Mouse (Mus musculus) olfactory bulb, adult 2 months (tissue): ENCODE data around the gene Gm20422. TPM values are rescaled to one million over a fixed set of nuclear protein-coding genes. Genes with fewer than 3 reads are reported as not detected.

Experiments used
- H3K27ac ChIP-seq: fragments of 200-500 bp; 2 replicates; pipeline ENCODE4 v1.5.1; 2012; ENCODE audit warnings: low read depth, low read length; ENCODE audit not compliant: insufficient read depth
- H3K4me1 ChIP-seq: fragments of 200-500 bp; 2 replicates; pipeline ENCODE4 v1.6.1; 2012; ENCODE audit warnings: low read length; ENCODE audit not compliant: control insufficient read depth, insufficient read depth
- H3K4me3 ChIP-seq: fragments of 200-500 bp; 2 replicates; pipeline ENCODE4 v1.5.1; 2012; ENCODE audit warnings: mild to moderate bottlenecking, low read depth, low read length, moderate library complexity; ENCODE audit not compliant: insufficient read depth
- CTCF ChIP-seq: fragments of 200-500 bp; IDR thresholded peaks from 2 replicates; pipeline ENCODE4 v1.5.1; 2012; ENCODE audit warnings: low read depth, mild to moderate bottlenecking, low read length, moderate library complexity; ENCODE audit not compliant: insufficient read depth
- POLR2A ChIP-seq: fragments of 200-500 bp; IDR thresholded peaks from 2 replicates; pipeline ENCODE4 v1.6.1; 2012; ENCODE audit warnings: mild to moderate bottlenecking, low read depth, low read length, moderate library complexity; ENCODE audit not compliant: insufficient read depth
- WGBS: fragments of 180-500 bp; shearing (Covaris S2); methylation state at CpG from one replicate; pipeline ENCODE4 v1.1.7; 2018; 5-methylcytosine and 5-hydroxymethylcytosine counted together
- polyA plus RNA-seq: library from polyadenylated mRNA; stranded (reverse); fragments of >200 nt; gene quantifications from 2 replicates; pipeline ENCODE4 v1.2.4, GENCODE M21; 2012; ENCODE audit warnings: low replicate concordance; ENCODE audit not compliant: missing spikeins, insufficient read depth, insufficient read length

Gm20422 gene
- polyA plus RNA-seq, 1 experiment = not detected

- WGBS = 68% methylated on average over 12 of the region's 12 CpGs
- H3K27ac ChIP-seq = no peak overlapping the region
- H3K4me3 ChIP-seq = no peak overlapping the region
- TF ChIP-seq POLR2A = no peak
- TF ChIP-seq CTCF = no peak
- no peaks in the 10 kb centered on the region for H3K4me1 ChIP-seq
Observed at GRCm38 (mm10) chr8:69777111-69777510, 2.4 kb upstream of the Gm20422 start.

- H3K27ac ChIP-seq = 0 out of 2 replicates have a peak overlapping the region, but pooled peaks have one; percentile 35
- no peaks in the 10 kb centered on the region for H3K4me1 ChIP-seq
- no peak overlapping the region for H3K4me3 ChIP-seq
- no peak for TF ChIP-seq POLR2A
- no peak for TF ChIP-seq CTCF
- 52% methylated on average over 2 of the region's 2 CpGs for WGBS
Observed at GRCm38 (mm10) chr8:69775149-69775534, 456 bp upstream of the Gm20422 start.

GRCm38 (mm10) chr8:69772106-69772505 lies 2.6 kb downstream of the Gm20422 start:
- 84% methylated on average over 2 of the region's 2 CpGs for WGBS
- TF ChIP-seq POLR2A = no peak
- no peak for TF ChIP-seq CTCF
- Histone ChIP-seq H3K4me1 (no peaks in the 10 kb centered on the region), H3K27ac (no peak overlapping the region), H3K4me3 (no peak overlapping the region)

GRCm38 (mm10) chr8:69771221-69771620 lies 3.5 kb downstream of the Gm20422 start:
- Histone ChIP-seq H3K4me3 (no peak overlapping the region), H3K27ac (no peak overlapping the region), H3K4me1 (no peaks in the 10 kb centered on the region)
- no peak for TF ChIP-seq POLR2A
- TF ChIP-seq CTCF = no peak
- 76% methylated on average over 9 of the region's 9 CpGs for WGBS

GRCm38 (mm10) chr8:69761814-69762445 lies 12.8 kb downstream of the Gm20422 start:
- WGBS = 87% methylated on average over 4 of the region's 4 CpGs
- H3K27ac ChIP-seq = no peak overlapping the region

GRCm38 (mm10) chr8:69758316-69758715 lies 16.4 kb downstream of the Gm20422 start:
- Histone ChIP-seq H3K27ac (no peak overlapping the region), H3K4me3 (no peak overlapping the region), H3K4me1 (no peaks in the 10 kb centered on the region)
- TF ChIP-seq POLR2A (no peak), CTCF (no peak)
- 94% methylated on average over 5 of the region's 5 CpGs for WGBS

More at GRCm38 (mm10) chr8:69761814-69762445, 12.8 kb downstream of the Gm20422 start:
- no peak for TF ChIP-seq POLR2A
- no peak for TF ChIP-seq CTCF
- no peaks in the 10 kb centered on the region for H3K4me1 ChIP-seq
- no peak overlapping the region for H3K4me3 ChIP-seq

GRCm38 (mm10) chr8:69752437-69752836 lies 22.2 kb downstream of the Gm20422 start:
- TF ChIP-seq CTCF = no peak
- TF ChIP-seq POLR2A = no peak
- Histone ChIP-seq H3K4me3 (no peak overlapping the region), H3K4me1 (0 out of 2 replicates have a peak, but pooled peaks cover 5% of the 10 kb centered on the region), H3K27ac (no peak overlapping the region)
- WGBS = 82% methylated on average over 2 of the region's 2 CpGs

- peak within 1 kb of the TSS; percentile 96 for H3K27ac ChIP-seq
- 0 out of 2 replicates have a peak, but pooled peaks cover 5% of the 10 kb centered on the region for H3K4me1 ChIP-seq
- 2% methylated on average over 48 of the region's 48 CpGs for WGBS
- TF ChIP-seq POLR2A (peak; percentile 99), CTCF (no peak)
- peak within 1 kb of the TSS; percentile 88 for H3K4me3 ChIP-seq
Observed at GRCm38 (mm10) chr8:69749544-69750454, 24.9 kb downstream of the Gm20422 start, which contains the start of gene Zfp963. Zfp963 (minus strand) TSS chr8:69749970.

- Histone ChIP-seq H3K27ac (no peak overlapping the region), H3K4me1 (no peaks in the 10 kb centered on the region), H3K4me3 (no peak overlapping the region)
- TF ChIP-seq CTCF (no peak), POLR2A (no peak)
- WGBS = 75% methylated on average over 2 of the region's 2 CpGs
Observed at GRCm38 (mm10) chr8:69741231-69741630, 33.5 kb downstream of the Gm20422 start.
